Mouse (Mus musculus): ENCODE results near the gene Nr4a3. TPM values are rescaled to one million over a fixed set of nuclear protein-coding genes. Genes with fewer than 3 reads are reported as not detected.

Nr4a3 gene
- 4.1 and 7.7 TPM in 2 replicates for polyA plus RNA-seq (2012; rRNA removed)

GRCm38 (mm10) chr4:48044491-48045211, at the start of gene Nr4a3:
Gene Nr4a3 (plus strand): TSS chr4:48045153.

GRCm38 (mm10) chr4:48124773-48125469, 80.0 kb downstream of the Nr4a3 start, which contains the start of gene Stx17:
Gene Stx17 (plus strand): TSS chr4:48124915.

Other genes starting within 250 kb of the Nr4a3 start
- 1.5 and 1.6 TPM in 2 replicates for gene Stx17, start 79.8 kb downstream of the Nr4a3 start, polyA plus RNA-seq (2012; rRNA removed)
- 11.5 and 14.3 TPM in 2 replicates for gene Erp44, start 234.4 kb downstream of the Nr4a3 start, polyA plus RNA-seq (2012; rRNA removed)
- 0.65 and 0.79 TPM in 2 replicates for gene Invs, start 234.6 kb downstream of the Nr4a3 start, polyA plus RNA-seq (2012; rRNA removed)